ENCODE assay signal across 17 mouse cellular contexts in the genomic region with DNA sequence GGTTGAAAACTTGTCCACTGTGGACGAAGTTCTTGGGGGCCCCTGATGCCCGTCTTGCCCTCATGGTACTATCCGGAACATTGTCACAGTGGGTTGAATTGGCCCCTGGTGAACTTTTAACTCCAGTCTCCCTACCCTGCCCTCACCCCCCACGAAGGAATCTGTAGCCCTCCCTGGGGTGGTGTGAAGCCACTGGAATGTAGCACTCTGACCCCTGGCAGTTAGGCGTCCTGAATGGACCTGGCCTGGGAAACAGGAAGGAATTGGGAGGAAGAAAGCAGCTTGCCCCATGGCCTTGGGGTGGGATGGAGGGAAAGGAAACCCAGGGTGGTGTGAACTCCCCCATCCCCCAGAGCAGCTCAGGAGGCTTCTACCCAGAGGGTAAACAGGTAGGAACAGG. TPM values are rescaled to one million over a fixed set of nuclear protein-coding genes. Genes with fewer than 3 reads are reported as not detected.
DNase-seq lines count a peak whose midpoint lies in the region; ATAC-seq and TF ChIP-seq lines count a peak whose summit lies in the region.
"Had no signal": no experiment of that assay in that cellular context is flagged by ENCODE, and none has a peak within 500 bp of the region (broad histone marks: within the 10 kb centered on the region; RNA-seq: fewer than 3 reads in every experiment).

No protein-coding gene starts in this region.

- no peak for DNase-seq in lung, postnatal 0 days (ENCODE audit: low spot score)
- no peak for DNase-seq in lung, adult 2 months
- DNase-seq in kidney, adult 11 months = peak; percentile 89
- peak; percentile 93 for DNase-seq in kidney, adult 9 months
- DNase-seq in kidney, postnatal 36 days = peak; percentile 82 to 91
- no peak for DNase-seq in cerebellum, postnatal 25 days
- no peak for DNase-seq in frontal cortex, postnatal 36 days (ENCODE audit: low spot score in 2 of 2)
- DNase-seq: adrenal gland, adult 2 months; cerebellum, postnatal 36 days; layer of hippocampus, adult 9-11 months; right cerebral cortex, postnatal 25 days; thymus, postnatal 25 days had no signal

- no peaks in the 10 kb centered on the region for H3K9me3 ChIP-seq in lung, postnatal 0 days (ENCODE audit: low read length)
- H3K9me3 ChIP-seq: forebrain, embryonic 13.5 days; heart, embryonic 15.5 days; hindbrain, embryonic 12.5 days; limb, embryonic 12.5 days; neural tube, embryonic 13.5 days had no signal

- peaks cover 4% of the 10 kb centered on the region; the same call in 1 of the 2 replicates for H3K4me1 ChIP-seq in lung, postnatal 0 days (ENCODE audit: insufficient read depth, low read depth, low read length)
- H3K4me1 ChIP-seq in lung, adult 2 months (ENCODE audit: control insufficient read depth, insufficient read depth, low read length) = peaks cover 20% of the 10 kb centered on the region

- TF ChIP-seq EP300 in lung, postnatal 0 days (IDR thresholded peaks at IDR 0.05) = no peak

- no peaks in the 10 kb centered on the region for H3K27me3 ChIP-seq in lung, postnatal 0 days (replicated peaks; ENCODE audit: insufficient read depth, low read length)
- H3K27me3 ChIP-seq: forebrain, embryonic 13.5 days; heart, embryonic 15.5 days; hindbrain, embryonic 12.5 days; limb, embryonic 12.5 days; neural tube, embryonic 13.5 days had no signal

- H3K36me3 ChIP-seq in lung, postnatal 0 days (ENCODE audit: insufficient read depth, low read length) = no peaks in the 10 kb centered on the region
- H3K36me3 ChIP-seq: heart, embryonic 15.5 days; hindbrain, embryonic 12.5 days; limb, embryonic 12.5 days; neural tube, embryonic 13.5 days had no signal

- TF ChIP-seq CTCF in lung, postnatal 0 days (IDR thresholded peaks at IDR 0.05) = no peak
- TF ChIP-seq CTCF in lung, adult 2 months (IDR thresholded peaks at IDR 0.05; ENCODE audit: insufficient read depth, low read length) = no peak

- TF ChIP-seq POLR2A in lung, adult 2 months (IDR thresholded peaks at IDR 0.05; ENCODE audit: borderline replicate concordance, extremely low read depth, low read depth, low read length) = no peak

- peak; percentile 14; the same call in 1 of the 2 replicates for ATAC-seq in lung, postnatal 0 days
- ATAC-seq: forebrain, embryonic 13.5 days had no signal

- H3K9ac ChIP-seq in lung, postnatal 0 days (replicated peaks; ENCODE audit: low read depth) = no peak overlapping the region
- H3K9ac ChIP-seq: forebrain, embryonic 13.5 days; heart, embryonic 15.5 days; hindbrain, embryonic 12.5 days; limb, embryonic 12.5 days; neural tube, embryonic 13.5 days had no signal

- no peak overlapping the region for H3K4me3 ChIP-seq in lung, postnatal 0 days (ENCODE audit: low read depth, low read length)
- no peak overlapping the region for H3K4me3 ChIP-seq in lung, adult 2 months (replicated peaks; ENCODE audit: extremely low read depth, low read depth, low read length)
- H3K4me3 ChIP-seq: forebrain, embryonic 13.5 days; heart, embryonic 15.5 days; hindbrain, embryonic 12.5 days; limb, embryonic 12.5 days; neural tube, embryonic 13.5 days had no signal

- H3K27ac ChIP-seq in lung, postnatal 0 days (ENCODE audit: low read length) = no peak overlapping the region
- H3K27ac ChIP-seq: forebrain, embryonic 13.5 days; heart, embryonic 15.5 days; hindbrain, embryonic 12.5 days; limb, embryonic 12.5 days had no signal

- no peak overlapping the region for H3K4me2 ChIP-seq in lung, postnatal 0 days (replicated peaks; ENCODE audit: low read depth, low read length)
- H3K4me2 ChIP-seq: forebrain, embryonic 13.5 days; heart, embryonic 15.5 days; hindbrain, embryonic 12.5 days; limb, embryonic 12.5 days; neural tube, embryonic 13.5 days had no signal

- 60% methylated on average over 5 of the region's 5 CpGs for whole genome bisulfite sequencing in lung, postnatal 0 days
- WGBS in lung, adult 2 months = 55% methylated on average over 5 of the region's 5 CpGs

RNA-seq across cellular contexts. Expression of a gene that starts 25.5 kb away (rescaled TPM):
- polyA plus RNA-seq in lung, postnatal 0 days (2015; fragmentation: Nextera tagmentation; extraction: Ambion mirVana) = 8.2 and 10.2 TPM in 2 replicates
- polyA plus RNA-seq in lung, adult 2 months (2012; rRNA removed) = 95.7 and 119 TPM in 2 replicates

Comparison
In these comparisons a context has a peak if more than half of its experiments do, and no peak if none do; other contexts are left out.
1. DNase-seq: peak in kidney, adult 11 months (single experiment), kidney, adult 9 months (single experiment) and kidney, postnatal 36 days (2 of 2); none in lung, postnatal 0 days (single experiment), lung, adult 2 months (single experiment), cerebellum, postnatal 25 days (0 of 2) and frontal cortex, postnatal 36 days (0 of 2).